Mouse (Mus musculus) kidney, adult 2 months (tissue): Measurements from ENCODE around the gene Gucy2c.

ENCODE experiments used
- CTCF ChIP-seq: fragments of 200-500 bp; conservative IDR thresholded peaks from 2 replicates; pipeline ENCODE4 v1.5.1; 2011; ENCODE audit warnings: low read depth, mild to moderate bottlenecking, control low read depth, low read length, moderate library complexity, mixed read lengths; ENCODE audit not compliant: insufficient read depth, insufficient read length
- POLR2A ChIP-seq: fragments of 200-500 bp; IDR thresholded peaks from one replicate; pipeline ENCODE4 v1.6.1; 2011; ENCODE audit warnings: low read depth, low read length, control low read depth

GRCm38 (mm10) chr6:136743729-136744128, 37.8 kb downstream of the Gucy2c start:
- TF ChIP-seq CTCF (no peak), POLR2A (no peak)
